Mouse (Mus musculus) brain, embryonic 14.5 days (tissue): Measurements from ENCODE around the gene Fabp1.

Source experiments
- CTCF ChIP-seq: fragments of 200-500 bp; IDR thresholded peaks from 2 replicates; pipeline ENCODE4 v1.5.1; 2012; ENCODE audit warnings: inconsistent platforms, mild to moderate bottlenecking, moderate library complexity, borderline replicate concordance; ENCODE audit not compliant: insufficient read depth, insufficient read length; ENCODE audit errors: extremely low read depth
- POLR2A ChIP-seq: fragments of 200-500 bp; IDR thresholded peaks from 2 replicates; pipeline ENCODE4 v1.6.1; 2012; ENCODE audit warnings: mild to moderate bottlenecking, inconsistent platforms, borderline replicate concordance; ENCODE audit not compliant: poor library complexity, insufficient read depth, insufficient read length, severe bottlenecking; ENCODE audit errors: extremely low read depth

DNA sequence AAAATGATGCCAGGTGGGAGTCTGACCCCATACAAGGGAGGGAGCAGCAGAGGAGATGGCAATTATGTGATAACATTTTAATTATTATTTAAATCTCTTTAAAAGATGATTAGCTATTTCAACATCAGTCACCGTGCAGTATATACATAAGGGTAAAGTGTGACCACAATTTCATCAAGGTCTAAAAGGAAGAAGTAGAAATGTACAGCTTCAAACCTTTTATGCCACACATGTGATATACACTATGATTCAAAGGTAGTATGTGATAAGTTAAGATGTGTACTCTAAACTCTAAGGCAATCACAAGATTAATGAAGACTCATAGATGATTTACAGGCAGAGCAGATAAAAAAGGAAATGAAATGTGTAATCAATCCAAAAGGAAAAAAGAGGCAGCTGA is 19.0 kb upstream of the Fabp1 start:
- TF ChIP-seq CTCF (no peak), POLR2A (no peak)
